Mouse (Mus musculus) hindbrain, postnatal 0 days (tissue): ENCODE measurements around the gene Lclat1. TPM values are rescaled to one million over a fixed set of nuclear protein-coding genes. Genes with fewer than 3 reads are reported as not detected.

Experiments
- ATAC-seq: fragments of 200-750 bp; cut with Nextera tagmentation; 2 replicates; pipeline ENCODE4 v1.8.0; 2017; ENCODE audit warnings: mild to moderate bottlenecking, moderate TSS enrichment, moderate library complexity
- DNase-seq: peaks from one replicate; pipeline ENCODE4 v3.0.0-alpha.2; 2015; ENCODE audit warnings: low spot score
- H3K27ac ChIP-seq: fragments of 300-500 bp; sonication (generic); 2 replicates; pipeline ENCODE4 v1.5.1; 2014; ENCODE audit warnings: mild to moderate bottlenecking
- H3K27me3 ChIP-seq: fragments of 300-500 bp; sonication (generic); 2 replicates; pipeline ENCODE4 v1.6.1; 2014; ENCODE audit warnings: low read length, mixed read lengths; ENCODE audit not compliant: insufficient read depth
- H3K36me3 ChIP-seq: fragments of 300-500 bp; sonication (generic); 2 replicates; pipeline ENCODE4 v1.6.1; 2014; ENCODE audit warnings: low read length, mixed read lengths; ENCODE audit not compliant: insufficient read depth
- H3K4me1 ChIP-seq: fragments of 300-500 bp; sonication (generic); 2 replicates; pipeline ENCODE4 v1.6.1; 2014; ENCODE audit warnings: antibody characterized with exemption, low read length, mixed read lengths; ENCODE audit not compliant: insufficient read depth
- H3K4me2 ChIP-seq: fragments of 300-500 bp; sonication (generic); 2 replicates; pipeline ENCODE4 v1.6.1; 2014; ENCODE audit warnings: low read depth, mild to moderate bottlenecking, low read length, moderate library complexity, mixed read lengths
- H3K4me3 ChIP-seq: fragments of 300-500 bp; sonication (generic); 2 replicates; pipeline ENCODE4 v1.5.1; 2014; ENCODE audit warnings: low read length
- H3K9ac ChIP-seq: fragments of 300-500 bp; sonication (generic); replicated peaks from 2 replicates; pipeline ENCODE4 v1.6.1; 2014; ENCODE audit warnings: mild to moderate bottlenecking, low read length, moderate library complexity, mixed read lengths
- H3K9me3 ChIP-seq: fragments of 300-500 bp; sonication (generic); 2 replicates; pipeline ENCODE4 v1.6.1; 2016; ENCODE audit warnings: low read length, mixed read lengths
- CTCF ChIP-seq: IDR thresholded peaks from 2 replicates; pipeline ENCODE4 v1.5.1; 2016; ENCODE audit warnings: antibody characterized with exemption, control low read depth, low read depth
- WGBS: fragments of 180-500 bp; shearing (Covaris S2); extraction: QIAGEN DNeasy Blood & Tissue Kit; methylation state at CpG from one replicate; pipeline ENCODE4 v1.1.7; 2014; 5-methylcytosine and 5-hydroxymethylcytosine counted together
- polyA plus RNA-seq: library from polyadenylated mRNA; unstranded; fragments of >200 nt; fragmentation: Nextera tagmentation; extraction: Ambion mirVana; gene quantifications from 2 replicates; pipeline ENCODE4 v1.2.1, GENCODE M21; 2015
- total RNA-seq: library from RNA; depleted of rRNA; stranded (reverse); fragments of >200 nt; gene quantifications from 2 replicates; pipeline ENCODE4 v1.2.3, GENCODE M21; 2014; rRNA removed

The Lclat1 gene
- total and polyA plus RNA-seq, 2 experiments from 2014 or later: 9.8 to 37.1 TPM

- ATAC-seq (no peak), DNase-seq (no peak)
- Histone ChIP-seq H3K9me3 (no peaks in the 10 kb centered on the region), H3K4me1 (no peaks in the 10 kb centered on the region), H3K4me3 (no peak overlapping the region), H3K9ac (no peak overlapping the region), H3K27ac (no peak overlapping the region), H3K27me3 (no peaks in the 10 kb centered on the region), H3K36me3 (no peaks in the 10 kb centered on the region), H3K4me2 (no peak overlapping the region)
- no peak for TF ChIP-seq CTCF
- WGBS: 63% methylated on average over 2 of the region's 2 CpGs
Measured at GRCm38 (mm10) chr17:73284301-73284700, 176.5 kb downstream of the Lclat1 start.

Other genes starting within 250 kb of the Lclat1 start
- gene Lbh, start 189.7 kb upstream of the Lclat1 start, total RNA-seq: 79.4 and 103 TPM in 2 replicates
- 4.3 and 4.6 TPM in 2 replicates for gene Lbh, start 189.7 kb upstream of the Lclat1 start, polyA plus RNA-seq